Mouse (Mus musculus): ENCODE results near the gene Ptprs. TPM values are rescaled to one million over a fixed set of nuclear protein-coding genes. Genes with fewer than 3 reads are reported as not detected.

The Ptprs gene
- polyA plus RNA-seq, 1 experiment from 2014 or later, result 229 TPM

- Histone ChIP-seq H3K9ac (ENCODE audit: low read depth, low read length) (peak overlapping the region; percentile 57), H3K4me1 (ENCODE audit: control insufficient read depth, insufficient read depth, low read depth, low read length) (peaks cover 12% of the 10 kb centered on the region), H3K27ac (ENCODE audit: low read depth, low read length) (no peak overlapping the region), H3K27me3 (replicated peaks; ENCODE audit: control insufficient read depth, insufficient read depth, low read length) (no peaks in the 10 kb centered on the region), H3K4me3 (ENCODE audit: low read length) (peak overlapping the region; percentile 35), H3K9me3 (ENCODE audit: control insufficient read depth, low read length) (no peaks in the 10 kb centered on the region), H3K36me3 (ENCODE audit: control insufficient read depth, insufficient read depth, low read length) (peaks cover 42% of the 10 kb centered on the region), H3K4me2 (ENCODE audit: low read length) (peak overlapping the region; percentile 59)
- WGBS, result 35% methylated on average over 3 of the region's 3 CpGs
- no peak; the same call in 1 of the 2 replicates for ATAC-seq
Observed at GRCm38 (mm10) chr17:56425941-56426340, 50.3 kb downstream of the Ptprs start.

DNA sequence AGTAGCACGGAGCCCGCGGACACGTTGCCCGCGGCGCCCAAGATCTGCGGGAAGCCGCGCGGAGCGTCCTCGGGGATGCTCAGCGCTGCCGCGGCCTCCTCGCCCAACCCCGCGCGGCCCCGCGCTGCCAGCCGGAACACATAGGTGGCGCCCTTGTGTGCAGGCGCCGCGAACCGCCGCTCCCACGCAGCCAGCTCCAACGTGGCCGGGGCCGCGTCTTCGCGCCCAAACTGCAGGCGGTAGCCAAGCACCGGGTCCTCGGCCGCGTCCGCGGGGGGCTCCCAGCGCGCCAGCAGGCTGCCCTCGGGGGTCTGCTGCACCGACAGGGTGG lies 50.7 kb downstream of the Ptprs start:
- Histone ChIP-seq H3K9me3 (ENCODE audit: control insufficient read depth, low read length) (no peaks in the 10 kb centered on the region), H3K4me3 (ENCODE audit: low read length) (peak overlapping the region; percentile 35), H3K4me2 (ENCODE audit: low read length) (peak overlapping the region; percentile 59), H3K36me3 (ENCODE audit: control insufficient read depth, insufficient read depth, low read length) (peaks cover 42% of the 10 kb centered on the region), H3K4me1 (ENCODE audit: control insufficient read depth, insufficient read depth, low read depth, low read length) (peaks cover 12% of the 10 kb centered on the region), H3K27me3 (replicated peaks; ENCODE audit: control insufficient read depth, insufficient read depth, low read length) (no peaks in the 10 kb centered on the region), H3K27ac (ENCODE audit: low read depth, low read length) (peak overlapping the region; percentile 48; the same call in 1 of the 2 replicates), H3K9ac (ENCODE audit: low read depth, low read length) (peak overlapping the region; percentile 57)
- ATAC-seq, result peak; percentile 54
- 0% methylated on average over 18 of the region's 47 CpGs for WGBS

DNA sequence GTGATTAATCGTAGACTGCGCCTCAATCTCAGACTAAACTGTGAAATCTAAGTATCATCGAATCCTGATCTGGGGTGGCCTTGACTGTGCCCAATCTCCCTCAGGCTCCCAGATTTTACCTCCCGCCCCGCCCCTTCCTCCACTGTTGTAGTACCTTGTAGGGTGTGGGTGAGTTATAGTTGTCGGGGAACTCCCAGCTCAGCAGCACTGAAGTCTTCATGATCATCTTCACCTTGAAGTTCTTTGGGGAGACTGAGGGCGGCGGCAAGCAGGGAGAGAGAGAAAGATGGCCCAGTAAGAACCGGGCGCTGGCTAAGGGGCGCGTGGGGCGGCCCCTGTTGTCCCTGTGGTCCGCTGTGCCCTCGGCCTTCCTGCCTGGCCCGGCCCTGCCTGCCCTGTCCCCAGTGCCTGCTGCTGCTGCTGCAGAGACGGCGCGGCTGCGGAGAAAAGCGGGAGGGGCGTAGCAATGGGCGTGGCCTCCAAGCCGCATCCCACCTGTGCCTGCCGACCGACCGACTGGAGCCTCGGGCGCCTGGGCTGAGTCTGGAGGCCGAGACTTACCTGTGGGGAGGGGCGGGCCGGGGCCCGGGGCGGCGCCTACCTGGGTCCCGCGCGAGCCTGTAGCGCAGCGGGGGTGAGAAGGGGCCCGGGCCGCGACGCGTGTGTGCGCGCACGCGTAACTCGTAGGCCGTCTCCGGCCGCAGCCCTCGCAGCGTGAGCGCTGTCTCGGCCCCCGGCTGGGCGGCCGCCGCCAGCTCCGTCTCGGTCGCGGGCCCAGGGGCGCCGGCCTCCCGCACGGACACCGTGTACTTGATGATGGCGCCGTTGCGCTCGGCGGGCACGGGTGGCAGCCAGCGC lies 51.3 kb downstream of the Ptprs start:
- H3K36me3 ChIP-seq (ENCODE audit: control insufficient read depth, insufficient read depth, low read length), result peaks cover 47% of the 10 kb centered on the region
- peak overlapping the region; percentile 35 for H3K4me3 ChIP-seq (ENCODE audit: low read length)
- H3K27ac ChIP-seq (ENCODE audit: low read depth, low read length), result peak overlapping the region; percentile 48; the same call in 1 of the 2 replicates
- no peaks in the 10 kb centered on the region for H3K27me3 ChIP-seq (replicated peaks; ENCODE audit: control insufficient read depth, insufficient read depth, low read length)
- peak; percentile 43 for ATAC-seq
- H3K9ac ChIP-seq (ENCODE audit: low read depth, low read length), result peak overlapping the region; percentile 57
- H3K4me2 ChIP-seq (ENCODE audit: low read length), result peak overlapping the region; percentile 59
- H3K4me1 ChIP-seq (ENCODE audit: control insufficient read depth, insufficient read depth, low read depth, low read length), result peaks cover 12% of the 10 kb centered on the region
- H3K9me3 ChIP-seq (ENCODE audit: control insufficient read depth, low read length), result no peaks in the 10 kb centered on the region
- 20% methylated on average over 51 of the region's 77 CpGs for WGBS

DNA sequence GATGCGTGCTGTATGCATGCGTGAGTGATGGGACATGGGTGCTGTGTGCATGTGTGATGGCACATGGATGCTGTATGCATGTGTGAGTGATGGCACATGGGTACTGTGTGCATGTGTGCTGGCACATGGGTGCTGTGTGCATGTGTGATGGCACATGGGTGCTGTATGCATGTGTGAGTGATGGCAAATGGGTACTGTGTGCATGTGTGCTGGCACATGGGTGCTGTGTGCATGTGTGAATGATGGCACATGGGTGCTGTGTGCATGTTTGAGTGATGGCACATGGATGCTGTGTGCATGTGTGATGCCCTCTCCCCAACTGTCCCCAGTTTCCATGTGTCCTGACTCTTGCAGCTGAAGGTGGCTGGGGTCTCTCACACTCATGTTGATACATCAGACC lies 56.3 kb downstream of the Ptprs start:
- Histone ChIP-seq H3K36me3 (ENCODE audit: control insufficient read depth, insufficient read depth, low read length) (peaks cover 71% of the 10 kb centered on the region), H3K27me3 (replicated peaks; ENCODE audit: control insufficient read depth, insufficient read depth, low read length) (no peaks in the 10 kb centered on the region), H3K27ac (ENCODE audit: low read depth, low read length) (no peak overlapping the region), H3K9ac (ENCODE audit: low read depth, low read length) (no peak overlapping the region), H3K4me2 (ENCODE audit: low read length) (no peak overlapping the region), H3K9me3 (ENCODE audit: control insufficient read depth, low read length) (no peaks in the 10 kb centered on the region), H3K4me3 (ENCODE audit: low read length) (no peak overlapping the region), H3K4me1 (ENCODE audit: control insufficient read depth, insufficient read depth, low read depth, low read length) (no peaks in the 10 kb centered on the region; the same call in 1 of the 2 replicates)
- 95% methylated on average over 2 of the region's 2 CpGs for WGBS
- ATAC-seq, result no peak

- no peak overlapping the region for H3K27ac ChIP-seq (ENCODE audit: low read depth, low read length)
- no peaks in the 10 kb centered on the region for H3K9me3 ChIP-seq (ENCODE audit: control insufficient read depth, low read length)
- 64% methylated on average over 12 of the region's 12 CpGs for WGBS
- H3K4me3 ChIP-seq (ENCODE audit: low read length), result no peak overlapping the region
- H3K36me3 ChIP-seq (ENCODE audit: control insufficient read depth, insufficient read depth, low read length), result peaks cover 79% of the 10 kb centered on the region
- H3K9ac ChIP-seq (ENCODE audit: low read depth, low read length), result no peak overlapping the region
- H3K4me1 ChIP-seq (ENCODE audit: control insufficient read depth, insufficient read depth, low read depth, low read length), result no peaks in the 10 kb centered on the region
- 0 out of 2 replicates have a peak, but pooled peaks have one; percentile 5 for ATAC-seq
- H3K4me2 ChIP-seq (ENCODE audit: low read length), result no peak overlapping the region
- H3K27me3 ChIP-seq (replicated peaks; ENCODE audit: control insufficient read depth, insufficient read depth, low read length), result no peaks in the 10 kb centered on the region
Observed at GRCm38 (mm10) chr17:56418304-56418703, 58.0 kb downstream of the Ptprs start.

DNA sequence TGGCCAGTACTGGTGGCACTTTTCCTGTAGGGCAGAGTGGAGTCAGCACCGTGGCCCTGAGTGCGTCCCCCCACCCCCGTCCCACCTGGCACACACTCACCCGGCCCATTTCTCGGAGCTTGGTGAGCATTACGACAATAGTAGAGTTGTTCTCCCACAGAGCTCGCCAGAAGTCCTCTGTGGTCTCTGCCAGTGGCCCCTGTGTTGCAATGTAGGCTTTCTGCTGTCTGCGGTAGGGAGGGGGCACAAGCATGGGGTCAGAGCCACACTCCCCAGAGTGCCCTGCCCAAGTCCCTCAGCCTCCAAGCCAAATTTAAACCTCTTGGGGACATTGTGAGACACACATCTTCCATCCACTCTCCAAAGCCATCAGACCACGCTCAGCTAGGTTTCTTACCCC lies 61.5 kb downstream of the Ptprs start:
- no peaks in the 10 kb centered on the region for H3K27me3 ChIP-seq (replicated peaks; ENCODE audit: control insufficient read depth, insufficient read depth, low read length)
- peaks cover 3% of the 10 kb centered on the region for H3K4me1 ChIP-seq (ENCODE audit: control insufficient read depth, insufficient read depth, low read depth, low read length)
- ATAC-seq, result no peak
- H3K9me3 ChIP-seq (ENCODE audit: control insufficient read depth, low read length), result no peaks in the 10 kb centered on the region
- H3K4me2 ChIP-seq (ENCODE audit: low read length), result no peak overlapping the region
- no peak overlapping the region for H3K9ac ChIP-seq (ENCODE audit: low read depth, low read length)
- WGBS, result 88% methylated on average over 9 of the region's 9 CpGs
- no peak overlapping the region for H3K4me3 ChIP-seq (ENCODE audit: low read length)
- H3K36me3 ChIP-seq (ENCODE audit: control insufficient read depth, insufficient read depth, low read length), result peaks cover 83% of the 10 kb centered on the region
- H3K27ac ChIP-seq (ENCODE audit: low read depth, low read length), result no peak overlapping the region

- Histone ChIP-seq H3K9me3 (ENCODE audit: control insufficient read depth, low read length) (no peaks in the 10 kb centered on the region), H3K4me1 (ENCODE audit: control insufficient read depth, insufficient read depth, low read depth, low read length) (peaks cover 12% of the 10 kb centered on the region), H3K9ac (ENCODE audit: low read depth, low read length) (no peak overlapping the region), H3K36me3 (ENCODE audit: control insufficient read depth, insufficient read depth, low read length) (peaks cover 68% of the 10 kb centered on the region), H3K27me3 (replicated peaks; ENCODE audit: control insufficient read depth, insufficient read depth, low read length) (no peaks in the 10 kb centered on the region), H3K4me3 (ENCODE audit: low read length) (no peak overlapping the region), H3K27ac (ENCODE audit: low read depth, low read length) (no peak overlapping the region), H3K4me2 (ENCODE audit: low read length) (no peak overlapping the region)
- 79% methylated on average over 13 of the region's 13 CpGs for WGBS
- ATAC-seq, result no peak
Observed at GRCm38 (mm10) chr17:56413113-56413512, 63.2 kb downstream of the Ptprs start.

DNA sequence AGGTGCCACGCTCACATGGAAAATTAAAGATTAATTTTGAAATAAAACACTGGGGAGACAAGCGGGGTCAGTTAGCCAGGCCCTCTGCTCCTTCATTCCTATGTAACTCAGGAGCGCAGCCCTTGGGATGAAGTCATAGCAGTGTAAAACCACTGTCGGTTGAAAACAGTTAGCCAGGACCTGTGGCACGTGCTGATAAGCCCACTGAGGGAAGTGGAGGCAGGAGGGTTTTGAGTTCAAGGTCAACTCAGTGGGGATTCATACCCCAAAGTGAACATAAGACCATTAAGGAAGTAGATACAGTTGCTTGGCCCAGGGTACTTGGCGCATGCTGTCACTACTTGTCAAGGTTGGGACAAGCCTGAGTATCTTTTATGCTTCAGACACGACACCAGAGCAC lies 64.8 kb downstream of the Ptprs start:
- H3K4me2 ChIP-seq (ENCODE audit: low read length), result no peak overlapping the region
- H3K9ac ChIP-seq (ENCODE audit: low read depth, low read length), result no peak overlapping the region
- H3K4me3 ChIP-seq (ENCODE audit: low read length), result no peak overlapping the region
- no peaks in the 10 kb centered on the region for H3K9me3 ChIP-seq (ENCODE audit: control insufficient read depth, low read length)
- H3K36me3 ChIP-seq (ENCODE audit: control insufficient read depth, insufficient read depth, low read length), result peaks cover 53% of the 10 kb centered on the region
- peaks cover 27% of the 10 kb centered on the region for H3K4me1 ChIP-seq (ENCODE audit: control insufficient read depth, insufficient read depth, low read depth, low read length)
- 94% methylated on average over 7 of the region's 7 CpGs for WGBS
- no peak for ATAC-seq
- no peaks in the 10 kb centered on the region for H3K27me3 ChIP-seq (replicated peaks; ENCODE audit: control insufficient read depth, insufficient read depth, low read length)
- H3K27ac ChIP-seq (ENCODE audit: low read depth, low read length), result no peak overlapping the region

DNA sequence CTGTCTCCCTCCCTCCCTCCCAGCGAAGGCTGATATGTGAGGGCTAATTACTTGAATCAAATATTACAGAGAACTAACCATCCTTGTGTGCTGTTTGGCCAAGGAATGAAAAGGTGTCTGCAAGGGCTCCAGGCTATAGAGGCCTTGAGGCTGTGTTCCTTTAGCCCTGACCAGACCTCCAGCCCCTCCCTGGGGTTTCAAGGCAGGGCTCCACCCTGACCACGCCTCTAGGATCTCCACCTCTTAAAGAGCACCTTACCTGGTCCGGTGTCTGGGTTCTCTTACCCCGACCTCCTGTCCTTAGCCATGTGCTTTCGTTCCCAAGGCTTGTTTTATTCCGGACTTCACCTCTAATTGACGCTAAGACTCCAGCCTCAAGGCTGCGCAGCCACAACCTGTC lies 66.5 kb downstream of the Ptprs start:
- no peak overlapping the region for H3K4me3 ChIP-seq (ENCODE audit: low read length)
- no peak overlapping the region for H3K9ac ChIP-seq (ENCODE audit: low read depth, low read length)
- H3K36me3 ChIP-seq (ENCODE audit: control insufficient read depth, insufficient read depth, low read length), result peaks cover 36% of the 10 kb centered on the region
- H3K4me2 ChIP-seq (ENCODE audit: low read length), result no peak overlapping the region
- WGBS, result 34% methylated on average over 8 of the region's 8 CpGs
- ATAC-seq, result peak; percentile 22; the same call in 1 of the 2 replicates
- H3K4me1 ChIP-seq (ENCODE audit: control insufficient read depth, insufficient read depth, low read depth, low read length), result peaks cover 29% of the 10 kb centered on the region
- peak overlapping the region; percentile 49; the same call in 1 of the 2 replicates for H3K27ac ChIP-seq (ENCODE audit: low read depth, low read length)
- H3K9me3 ChIP-seq (ENCODE audit: control insufficient read depth, low read length), result no peaks in the 10 kb centered on the region
- H3K27me3 ChIP-seq (replicated peaks; ENCODE audit: control insufficient read depth, insufficient read depth, low read length), result no peaks in the 10 kb centered on the region
